Mouse (Mus musculus) layer of hippocampus, adult 11-12 months (tissue): ENCODE measurements at regions not wholly inside any gene's neighbourhood (a gene's known extent, or its start where the extent isn't known, plus 50 kb on each side); places are given as distances from the start of the nearest gene placed in this dataset.

Source experiments
- DNase-seq: peaks from one replicate; pipeline ENCODE4 v3.0.0; 2022; ENCODE audit warnings: low spot score

GRCm38 (mm10) chr13:31408439-31409122 lies 147.4 kb upstream of the Foxq1 start:
- peak; percentile 29 for DNase-seq

DNA sequence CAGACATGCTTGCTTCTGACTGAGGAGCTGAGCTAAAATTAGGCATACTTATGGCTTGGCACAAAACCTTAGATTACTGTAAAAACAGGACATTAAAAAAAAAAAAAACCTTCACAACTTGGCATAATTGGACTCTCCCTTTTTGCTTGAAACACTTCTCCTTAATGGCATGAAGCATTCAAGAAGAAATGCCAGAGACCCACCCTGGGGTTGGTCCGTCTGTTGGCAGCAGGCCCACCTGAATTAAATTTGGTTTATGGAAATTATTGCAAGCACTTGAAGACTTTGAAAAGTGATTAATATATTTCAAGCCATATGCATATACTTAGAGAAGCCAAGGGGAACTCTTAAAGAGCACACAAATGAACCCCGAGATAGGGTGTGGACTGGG lies 146.8 kb upstream of the Foxq1 start:
- DNase-seq = no peak

DNA sequence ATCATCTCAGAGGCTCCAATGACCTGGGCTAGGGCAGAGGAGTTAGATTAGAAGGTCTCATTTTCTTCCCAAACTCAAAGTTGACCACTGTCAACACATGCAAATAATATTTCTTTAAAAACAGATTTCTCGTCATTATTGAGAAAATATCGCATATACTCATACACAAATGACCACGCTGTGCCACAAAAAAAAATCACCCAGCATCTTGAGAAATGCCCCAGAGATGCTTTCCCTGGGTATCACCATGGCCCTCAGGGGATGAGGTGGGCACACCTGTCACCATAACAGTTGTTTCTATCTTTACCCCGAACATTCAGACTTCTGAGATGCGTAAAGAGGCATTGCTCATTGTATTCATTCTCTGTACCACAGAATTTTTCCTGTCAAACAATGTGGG lies 134.4 kb upstream of the Foxq1 start:
- DNase-seq = no peak

DNA sequence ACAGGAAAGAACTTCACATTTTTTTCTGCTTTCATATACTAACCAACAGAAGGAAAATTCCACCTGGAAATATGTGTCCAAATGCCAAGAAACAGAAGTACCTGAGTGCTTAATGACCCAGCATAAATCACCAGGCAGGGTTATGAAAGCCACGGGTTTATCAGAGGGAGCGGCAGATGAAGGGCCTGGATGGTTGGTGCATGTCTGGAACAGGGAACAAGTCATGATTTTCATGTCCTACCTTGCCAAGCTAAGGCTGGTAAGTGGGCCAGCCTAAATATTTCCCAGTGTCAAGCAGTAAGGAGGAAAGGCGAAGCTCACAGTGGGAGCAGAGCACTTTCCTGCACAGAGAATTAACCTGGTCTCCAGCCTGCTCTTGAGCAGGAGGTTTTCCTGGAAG lies 132.3 kb upstream of the Foxq1 start:
- no peak for DNase-seq

- no peak for DNase-seq
These were observed 130.0 kb upstream of the Foxq1 start for GRCm38 (mm10) chr13:31425825-31426500.

DNA sequence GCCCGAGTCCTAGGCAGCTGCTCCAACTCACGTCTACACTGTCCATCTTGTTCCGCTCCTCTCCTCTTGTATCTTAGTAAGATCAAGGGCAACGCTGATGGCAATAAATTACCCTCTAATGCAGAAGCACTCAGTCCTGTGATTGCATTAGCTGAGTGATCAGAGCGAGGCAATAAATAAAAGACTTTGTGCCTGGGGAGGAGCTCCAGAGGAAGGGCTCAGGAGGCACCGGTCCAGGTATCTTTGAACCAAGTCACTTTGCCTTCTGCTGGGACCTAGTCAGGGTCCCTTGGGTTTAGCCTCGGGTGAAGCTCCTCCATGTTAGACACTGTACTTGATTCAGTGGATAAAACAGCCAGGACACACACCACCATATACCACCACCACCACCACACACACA lies 119.5 kb upstream of the Foxq1 start:
- no peak for DNase-seq

DNA sequence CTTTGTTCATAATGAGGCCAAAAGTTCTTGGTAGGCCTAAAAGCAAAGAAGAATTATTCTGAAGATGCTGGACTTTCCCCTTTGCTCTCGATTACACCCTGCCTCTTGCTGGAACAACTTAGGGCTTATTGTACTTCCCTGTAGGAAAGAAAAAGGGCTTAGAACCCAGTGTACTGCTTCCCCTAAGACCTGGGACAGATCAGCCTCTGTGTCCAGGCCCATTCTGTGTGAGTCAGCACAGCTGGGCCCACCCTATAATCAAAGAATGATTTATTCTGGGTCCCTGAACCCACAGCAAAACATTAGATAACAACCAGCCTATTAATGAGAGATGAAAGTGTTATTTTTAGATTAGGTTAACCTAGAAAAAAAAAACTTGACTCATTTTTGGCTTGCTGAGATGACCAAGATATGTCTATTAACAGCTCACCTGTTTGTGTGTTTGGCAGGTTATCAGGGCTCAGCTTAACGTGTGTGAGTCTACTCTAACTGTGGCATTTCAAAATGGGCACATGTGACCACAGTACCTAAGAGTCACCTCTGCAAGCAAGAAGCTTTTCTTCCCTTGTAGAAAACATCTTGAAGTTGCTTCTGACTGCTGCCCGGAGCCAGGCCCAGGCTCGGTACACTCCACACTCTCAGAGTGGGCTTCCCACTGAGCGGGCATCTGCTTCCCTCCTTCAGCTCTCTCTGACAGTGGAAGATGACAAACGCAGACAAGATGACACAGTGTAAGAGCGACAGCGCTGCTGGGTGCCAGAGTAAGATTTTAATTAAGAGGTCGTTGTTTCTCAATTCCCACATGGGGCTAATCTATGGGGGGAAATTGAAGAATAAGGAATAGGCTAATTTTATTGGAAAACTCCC lies 115.9 kb upstream of the Foxq1 start:
- no peak for DNase-seq

- DNase-seq = peak; percentile 12
These were observed 97.1 kb upstream of the Foxq1 start for GRCm38 (mm10) chr13:31458883-31459282.

- DNase-seq = no peak
These were observed 90.8 kb upstream of the Foxq1 start for GRCm38 (mm10) chr13:31465141-31465540.

DNA sequence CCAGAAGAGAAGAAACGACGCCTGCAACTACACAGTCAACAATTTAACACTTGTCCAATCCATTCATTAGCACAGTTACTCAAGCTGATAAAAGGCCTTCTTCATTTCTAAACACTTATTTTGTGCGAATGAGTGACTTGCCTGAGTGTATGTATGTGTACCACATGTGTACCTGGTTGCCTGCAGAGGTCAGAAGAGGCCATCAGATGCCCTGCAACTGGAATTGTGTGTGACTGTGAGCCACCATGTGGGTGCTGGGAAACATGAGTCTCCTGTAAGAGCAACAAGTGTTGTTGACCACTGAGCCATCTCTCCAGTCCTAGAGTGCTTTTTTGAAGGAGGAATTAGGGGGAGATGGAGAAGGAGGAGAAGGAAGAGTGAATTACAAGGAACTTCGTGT lies 90.2 kb upstream of the Foxq1 start:
- no peak for DNase-seq

GRCm38 (mm10) chr13:31468131-31468530 lies 87.8 kb upstream of the Foxq1 start:
- DNase-seq = no peak

GRCm38 (mm10) chr13:31468983-31469382 lies 87.0 kb upstream of the Foxq1 start:
- no peak for DNase-seq

DNA sequence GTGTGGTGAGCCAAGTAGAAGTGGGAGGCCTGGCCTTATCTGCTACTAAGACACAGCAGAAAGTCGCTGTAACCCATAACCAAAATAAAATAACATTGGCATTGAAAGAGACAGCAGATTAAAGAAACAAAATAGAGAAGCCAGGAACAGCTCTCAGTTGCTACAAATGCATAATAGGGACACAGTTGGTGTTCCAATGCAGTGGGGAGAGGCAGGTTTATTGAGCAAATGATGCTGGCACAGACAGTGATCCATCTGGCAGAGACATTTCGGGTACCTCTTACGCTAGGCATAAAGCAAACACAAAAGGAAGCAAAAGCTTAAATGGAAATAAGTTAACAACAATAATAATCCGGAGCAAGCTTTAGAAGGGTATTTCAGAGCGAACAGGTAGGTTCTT lies 83.6 kb upstream of the Foxq1 start:
- peak; percentile 68 for DNase-seq

GRCm38 (mm10) chr13:31472804-31473203 lies 83.1 kb upstream of the Foxq1 start:
- DNase-seq = no peak

- no peak for DNase-seq
These were observed 82.7 kb upstream of the Foxq1 start for GRCm38 (mm10) chr13:31473275-31473674.

- DNase-seq = peak; percentile 6
These were observed 80.1 kb upstream of the Foxq1 start for GRCm38 (mm10) chr13:31475845-31476244.

DNA sequence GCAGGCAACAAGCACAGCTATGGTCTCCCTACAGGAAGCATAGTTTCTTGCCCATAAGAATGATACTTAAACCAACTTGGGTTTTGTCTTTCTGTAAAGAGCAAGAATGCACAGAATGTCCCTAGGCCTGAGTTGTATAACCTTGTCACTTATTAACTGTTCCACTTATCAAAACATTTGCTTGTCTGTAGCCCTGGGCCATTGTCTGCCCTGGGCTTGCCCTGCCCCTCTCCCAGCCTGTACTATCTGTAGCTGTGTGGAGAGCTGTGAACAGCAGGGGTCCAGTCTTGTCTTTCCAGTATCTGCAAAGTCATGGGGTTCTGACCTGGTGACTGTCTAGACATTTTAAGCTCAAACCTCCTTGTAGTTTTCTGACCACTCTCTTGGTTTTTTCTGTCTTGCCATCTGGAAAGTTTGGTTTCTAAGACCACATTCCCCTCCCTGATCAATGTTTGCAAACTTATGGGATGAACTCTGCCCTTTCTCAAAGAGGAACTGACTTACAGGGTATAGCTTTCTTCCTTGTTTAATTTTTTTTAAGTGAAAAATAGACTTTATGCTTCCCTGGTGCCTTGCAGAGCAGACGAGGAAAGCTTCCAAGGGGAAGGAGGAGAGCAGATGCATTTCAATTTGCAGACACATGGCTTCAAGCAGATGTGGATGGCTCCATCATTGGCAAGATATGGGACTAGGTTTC lies 78.6 kb upstream of the Foxq1 start:
- no peak for DNase-seq

DNA sequence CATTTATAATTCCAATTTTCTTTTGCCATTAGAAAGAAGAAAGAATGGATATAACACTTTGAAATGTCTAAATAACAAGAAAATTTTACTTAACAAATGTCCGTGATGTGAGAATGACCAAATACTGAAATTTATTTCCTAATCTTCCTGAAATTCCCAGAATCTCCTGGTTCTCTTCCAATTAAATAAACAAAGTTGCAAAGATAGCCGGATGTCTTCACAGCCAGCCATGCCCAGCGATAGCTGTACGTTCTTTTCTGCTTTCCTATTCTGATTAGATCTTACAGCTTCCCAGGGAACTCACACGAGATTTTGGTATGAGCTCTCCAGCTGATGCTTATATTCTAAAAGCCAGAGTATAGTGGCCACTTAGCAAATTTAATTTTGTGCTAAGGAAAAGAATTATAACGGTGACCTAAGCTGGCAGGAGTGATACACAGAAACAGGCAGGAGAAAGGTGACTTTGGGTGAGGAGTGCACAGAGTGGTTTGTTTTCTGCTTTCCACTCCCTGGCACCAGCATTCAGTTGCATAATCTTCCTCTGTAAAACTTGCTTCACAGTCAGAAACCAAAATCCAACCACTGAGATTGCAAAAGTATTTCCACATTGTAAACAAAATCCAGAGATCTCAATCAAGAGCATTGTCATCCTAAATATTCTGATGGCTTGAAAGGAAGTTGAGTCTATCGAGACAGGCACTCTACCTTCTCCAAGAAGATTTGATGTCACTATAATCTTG lies 74.7 kb upstream of the Foxq1 start:
- no peak for DNase-seq

DNA sequence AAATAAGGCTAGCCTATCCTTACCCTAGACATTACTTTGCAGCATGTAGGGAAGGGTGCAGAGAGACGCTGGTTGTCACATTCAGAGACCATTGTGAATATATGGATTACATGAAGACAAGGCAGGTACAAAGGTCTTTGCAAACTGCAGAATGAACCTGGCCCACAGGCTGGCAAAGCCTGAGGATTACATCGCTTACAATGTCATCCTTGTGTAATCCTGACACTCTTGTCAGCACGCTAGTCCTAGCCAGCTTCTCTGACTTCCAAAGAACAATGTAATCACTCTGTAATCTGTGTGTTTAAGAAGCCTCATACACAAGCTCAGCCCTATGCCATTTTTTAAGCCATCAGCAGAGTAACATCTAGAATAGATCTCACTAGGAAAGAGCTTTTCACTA lies 69.6 kb upstream of the Foxq1 start:
- no peak for DNase-seq

- no peak for DNase-seq
These were observed 67.7 kb upstream of the Foxq1 start for GRCm38 (mm10) chr13:31488186-31488585.

DNA sequence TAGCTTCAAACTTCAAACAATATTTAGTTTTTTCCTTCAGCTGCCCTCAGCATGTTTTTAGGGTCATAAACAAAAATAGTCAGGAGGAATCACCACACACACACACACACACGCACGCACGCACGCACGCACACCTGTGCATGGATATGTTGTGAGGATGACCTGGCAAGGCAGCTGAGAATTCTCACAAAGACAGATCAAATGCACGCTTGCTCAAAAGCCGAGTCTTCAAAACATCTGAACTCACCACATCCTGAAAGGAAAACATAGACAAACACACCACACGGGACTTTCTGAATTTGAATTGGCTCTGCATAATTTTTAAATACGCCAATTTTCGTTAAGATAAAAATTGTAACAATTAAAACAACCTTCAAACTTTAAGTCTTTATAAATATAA lies 52.7 kb upstream of the Foxq1 start:
- no peak for DNase-seq

- DNase-seq = no peak
These were observed 52.1 kb upstream of the Foxq1 start for GRCm38 (mm10) chr13:31503832-31504231.
